Mouse (Mus musculus): Measurements from ENCODE around the gene AI837181.

The AI837181 gene

GRCm38 (mm10) chr19:5414534-5414957, 10.4 kb upstream of the AI837181 start:
- DNase-seq (ENCODE audit: low spot score): no peak

GRCm38 (mm10) chr19:5418750-5419466, 6.0 kb upstream of the AI837181 start:
- DNase-seq (ENCODE audit: low spot score): no peak

- DNase-seq (ENCODE audit: low spot score): no peak
Measured at GRCm38 (mm10) chr19:5419630-5420029, 5.3 kb upstream of the AI837181 start.

GRCm38 (mm10) chr19:5420579-5420978, 4.4 kb upstream of the AI837181 start:
- DNase-seq (ENCODE audit: low spot score): no peak

- DNase-seq (ENCODE audit: low spot score): no peak
Measured at GRCm38 (mm10) chr19:5421784-5422183, 3.2 kb upstream of the AI837181 start.

GRCm38 (mm10) chr19:5422267-5422666, 2.7 kb upstream of the AI837181 start:
- no peak for DNase-seq (ENCODE audit: low spot score)

GRCm38 (mm10) chr19:5422895-5423443, 2.0 kb upstream of the AI837181 start:
- no peak for DNase-seq (ENCODE audit: low spot score)

- no peak for DNase-seq (ENCODE audit: low spot score)
Measured at GRCm38 (mm10) chr19:5423561-5423960, 1.4 kb upstream of the AI837181 start.

- DNase-seq (ENCODE audit: low spot score): no peak
Measured at GRCm38 (mm10) chr19:5424092-5424781, 707 bp upstream of the AI837181 start.

- DNase-seq (ENCODE audit: low spot score): no peak
Measured at GRCm38 (mm10) chr19:5425906-5426565, 1.1 kb downstream of the AI837181 start.

GRCm38 (mm10) chr19:5426640-5427290, 1.8 kb downstream of the AI837181 start:
- DNase-seq (ENCODE audit: low spot score): no peak

- no peak for DNase-seq (ENCODE audit: low spot score)
Measured at GRCm38 (mm10) chr19:5428083-5428482, 3.1 kb downstream of the AI837181 start.

GRCm38 (mm10) chr19:5429219-5429618, 4.3 kb downstream of the AI837181 start:
- DNase-seq (ENCODE audit: low spot score): no peak

GRCm38 (mm10) chr19:5429806-5430205, 4.9 kb downstream of the AI837181 start:
- DNase-seq (ENCODE audit: low spot score): no peak

GRCm38 (mm10) chr19:5430408-5430807, 5.5 kb downstream of the AI837181 start:
- no peak for DNase-seq (ENCODE audit: low spot score)

GRCm38 (mm10) chr19:5431911-5432464, 7.0 kb downstream of the AI837181 start:
- DNase-seq (ENCODE audit: low spot score): no peak

- no peak for DNase-seq (ENCODE audit: low spot score)
Measured at GRCm38 (mm10) chr19:5432992-5433852, 8.3 kb downstream of the AI837181 start.

- DNase-seq (ENCODE audit: low spot score): no peak
Measured at GRCm38 (mm10) chr19:5433951-5434350, 9.0 kb downstream of the AI837181 start.

GRCm38 (mm10) chr19:5444371-5444908, 19.5 kb downstream of the AI837181 start:
- DNase-seq (ENCODE audit: low spot score): no peak

- DNase-seq (ENCODE audit: low spot score): no peak
Measured at GRCm38 (mm10) chr19:5444954-5445353, 20.0 kb downstream of the AI837181 start.

GRCm38 (mm10) chr19:5445747-5446146, 20.8 kb downstream of the AI837181 start:
- DNase-seq (ENCODE audit: low spot score): no peak
